Mouse (Mus musculus): Measurements from ENCODE around the gene BC048562. TPM values are rescaled to one million over a fixed set of nuclear protein-coding genes. Genes with fewer than 3 reads are reported as not detected.

BC048562 gene
- polyA plus RNA-seq, 1 experiment from 2014 or later, result not detected

DNA sequence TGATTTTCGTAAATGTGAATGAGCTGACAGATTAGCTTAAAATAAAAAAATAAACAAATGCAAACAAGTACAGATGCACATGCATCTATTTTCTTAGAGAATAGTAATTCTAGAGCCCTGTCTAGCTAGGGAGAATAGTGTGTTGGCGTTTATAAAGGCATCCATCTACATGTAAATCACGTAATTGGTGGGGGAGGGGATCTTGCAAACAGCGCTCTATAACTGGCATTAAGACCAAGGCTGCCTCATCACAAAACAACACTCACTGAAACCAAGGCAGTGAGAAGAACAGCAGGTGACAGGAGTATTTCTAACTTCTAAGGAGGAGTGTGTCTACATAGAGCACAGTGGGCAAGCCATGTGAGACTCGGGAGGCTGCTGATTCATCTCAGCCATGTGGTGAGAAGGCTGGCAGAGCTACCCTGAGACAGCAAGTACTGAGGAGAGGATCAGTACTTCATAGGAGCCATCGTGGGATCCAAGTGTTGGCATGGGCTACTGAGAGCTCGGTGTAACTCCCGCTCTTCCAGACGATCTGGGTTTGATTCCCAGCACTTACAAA is 24.8 kb upstream of the BC048562 start:
- no peak overlapping the region for H3K27ac ChIP-seq
- 70% methylated on average over 9 of the region's 9 CpGs for WGBS (ENCODE audit: insufficient replicate concordance)
- no peak overlapping the region for H3K9ac ChIP-seq
- H3K4me3 ChIP-seq, result no peak overlapping the region
- H3K4me1 ChIP-seq, result no peaks in the 10 kb centered on the region
- H3K4me2 ChIP-seq, result no peak overlapping the region
- H3K27me3 ChIP-seq (replicated peaks), result no peaks in the 10 kb centered on the region
- no peaks in the 10 kb centered on the region for H3K9me3 ChIP-seq (replicated peaks)
- no peak for ATAC-seq
- no peaks in the 10 kb centered on the region for H3K36me3 ChIP-seq

- no peaks in the 10 kb centered on the region for H3K36me3 ChIP-seq
- WGBS (ENCODE audit: insufficient replicate concordance), result 67% methylated on average over 1 of the region's 1 CpGs
- H3K9me3 ChIP-seq (replicated peaks), result no peaks in the 10 kb centered on the region
- H3K27me3 ChIP-seq (replicated peaks), result no peaks in the 10 kb centered on the region
- no peak for ATAC-seq
- no peak overlapping the region for H3K9ac ChIP-seq
- no peak overlapping the region for H3K4me2 ChIP-seq
- no peaks in the 10 kb centered on the region for H3K4me1 ChIP-seq
- H3K4me3 ChIP-seq, result no peak overlapping the region
- H3K27ac ChIP-seq, result no peak overlapping the region
Observed at GRCm38 (mm10) chr9:108412221-108412620, 24.1 kb upstream of the BC048562 start.

DNA sequence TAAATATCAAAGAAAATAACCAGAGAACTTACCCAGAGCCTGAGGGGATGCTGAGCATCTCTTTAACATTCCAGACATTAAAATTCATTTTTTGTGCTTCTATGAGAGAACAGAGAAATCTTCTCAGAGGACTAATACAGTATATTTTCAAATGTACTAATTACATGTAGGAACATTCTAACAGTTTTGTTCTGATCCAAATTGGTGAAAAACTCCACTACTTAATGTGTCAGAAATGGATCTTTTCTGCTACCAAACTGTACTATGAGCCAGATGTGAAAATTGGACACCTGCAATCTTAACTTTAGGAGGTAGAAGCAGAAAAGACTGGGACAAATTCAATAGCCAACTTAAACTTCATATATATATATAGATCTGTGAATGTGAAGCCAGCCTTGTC is 7.9 kb upstream of the BC048562 start, which contains the start of gene Ccdc36:
TSS of gene Ccdc36 (minus strand) at position 101 of the 400 bp plus-strand sequence.
- Histone ChIP-seq H3K27me3 (replicated peaks) (0 out of 2 replicates have a peak, but pooled peaks cover 3% of the 10 kb centered on the region), H3K4me2 (no peak within 1 kb of the TSS), H3K9me3 (replicated peaks) (no peaks in the 10 kb centered on the region), H3K4me1 (peaks cover 7% of the 10 kb centered on the region), H3K9ac (no peak within 1 kb of the TSS), H3K27ac (no peak within 1 kb of the TSS), H3K36me3 (no peaks in the 10 kb centered on the region), H3K4me3 (no peak within 1 kb of the TSS)
- no peak for ATAC-seq

- H3K4me3 ChIP-seq, result peak overlapping the region; percentile 14; the same call in 1 of the 2 replicates
Observed at GRCm38 (mm10) chr9:108431431-108432067, 4.7 kb upstream of the BC048562 start.

DNA sequence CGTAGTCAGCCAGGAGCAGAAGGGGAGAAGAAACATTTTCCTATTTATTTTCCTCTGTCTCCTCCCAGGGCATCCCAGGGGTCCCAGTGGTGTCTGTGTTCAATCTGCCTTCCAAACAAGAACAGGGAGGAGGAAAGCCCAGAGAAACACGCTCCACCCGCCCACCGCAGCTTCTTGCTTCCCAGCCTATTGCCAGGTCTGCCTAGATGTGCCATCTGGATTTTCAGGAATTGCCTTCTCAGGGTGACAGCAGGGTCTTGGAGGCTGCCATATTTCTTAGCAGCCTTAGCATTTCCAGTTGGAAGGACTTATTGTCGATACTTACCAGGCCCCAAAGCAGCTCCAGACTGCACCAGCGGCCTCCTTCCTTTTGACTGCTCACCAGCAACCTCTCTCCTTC is 2.9 kb downstream of the BC048562 start:
- H3K4me3 ChIP-seq, result no peak overlapping the region
- no peak overlapping the region for H3K4me2 ChIP-seq
- ATAC-seq, result no peak
- H3K36me3 ChIP-seq, result no peaks in the 10 kb centered on the region
- 68% methylated on average over 6 of the region's 6 CpGs for WGBS (ENCODE audit: insufficient replicate concordance)
- H3K9me3 ChIP-seq (replicated peaks), result no peaks in the 10 kb centered on the region
- no peak overlapping the region for H3K27ac ChIP-seq
- no peaks in the 10 kb centered on the region for H3K4me1 ChIP-seq
- H3K9ac ChIP-seq, result no peak overlapping the region
- peaks cover 8% of the 10 kb centered on the region; the same call in 1 of the 2 replicates for H3K27me3 ChIP-seq (replicated peaks)

More at GRCm38 (mm10) chr9:108431431-108432067, 4.7 kb upstream of the BC048562 start:
- Histone ChIP-seq H3K9me3 (replicated peaks) (no peaks in the 10 kb centered on the region), H3K9ac (peak overlapping the region; percentile 44; the same call in 1 of the 2 replicates), H3K36me3 (no peaks in the 10 kb centered on the region), H3K27ac (no peak overlapping the region), H3K4me2 (peak overlapping the region; percentile 58), H3K4me1 (peaks cover 7% of the 10 kb centered on the region), H3K27me3 (replicated peaks) (peaks cover 3% of the 10 kb centered on the region; the same call in 1 of the 2 replicates)
- ATAC-seq, result peak; percentile 68
- WGBS (ENCODE audit: insufficient replicate concordance), result 44% methylated on average over 32 of the region's 32 CpGs

- no peak overlapping the region for H3K9ac ChIP-seq
- WGBS (ENCODE audit: insufficient replicate concordance), result 60% methylated on average over 5 of the region's 5 CpGs
- no peak overlapping the region for H3K4me3 ChIP-seq
- no peaks in the 10 kb centered on the region for H3K9me3 ChIP-seq (replicated peaks)
- no peak overlapping the region for H3K27ac ChIP-seq
- no peak overlapping the region for H3K4me2 ChIP-seq
- peaks cover 13% of the 10 kb centered on the region; the same call in 1 of the 2 replicates for H3K27me3 ChIP-seq (replicated peaks)
- no peaks in the 10 kb centered on the region for H3K36me3 ChIP-seq
- no peak for ATAC-seq
- H3K4me1 ChIP-seq, result no peaks in the 10 kb centered on the region
Observed at GRCm38 (mm10) chr9:108440485-108440884, 4.2 kb downstream of the BC048562 start.

- 79% methylated on average over 11 of the region's 11 CpGs for WGBS (ENCODE audit: insufficient replicate concordance)
- H3K4me3 ChIP-seq, result no peak overlapping the region
- H3K4me2 ChIP-seq, result no peak overlapping the region
Observed at GRCm38 (mm10) chr9:108441236-108441919, 5.1 kb downstream of the BC048562 start.

GRCm38 (mm10) chr9:108445125-108445524 is 8.8 kb downstream of the BC048562 start:
- no peak overlapping the region for H3K4me3 ChIP-seq
- no peak for ATAC-seq
- no peak overlapping the region for H3K27ac ChIP-seq
- H3K9ac ChIP-seq, result no peak overlapping the region
- H3K4me2 ChIP-seq, result no peak overlapping the region
- H3K4me1 ChIP-seq, result peaks cover 9% of the 10 kb centered on the region
- no peaks in the 10 kb centered on the region for H3K9me3 ChIP-seq (replicated peaks)
- H3K27me3 ChIP-seq (replicated peaks), result peaks cover 10% of the 10 kb centered on the region; the same call in 1 of the 2 replicates
- 32% methylated on average over 9 of the region's 9 CpGs for WGBS (ENCODE audit: insufficient replicate concordance)
- H3K36me3 ChIP-seq, result peaks cover 17% of the 10 kb centered on the region

More at GRCm38 (mm10) chr9:108441236-108441919, 5.1 kb downstream of the BC048562 start:
- Histone ChIP-seq H3K9ac (no peak overlapping the region), H3K9me3 (replicated peaks) (no peaks in the 10 kb centered on the region), H3K27me3 (replicated peaks) (peaks cover 15% of the 10 kb centered on the region; the same call in 1 of the 2 replicates), H3K36me3 (no peaks in the 10 kb centered on the region), H3K4me1 (no peaks in the 10 kb centered on the region), H3K27ac (no peak overlapping the region)
- no peak for ATAC-seq

GRCm38 (mm10) chr9:108449860-108450259 is 13.6 kb downstream of the BC048562 start:
- Histone ChIP-seq H3K9ac (peak overlapping the region; percentile 50; the same call in 1 of the 2 replicates), H3K4me3 (peak overlapping the region; percentile 68; the same call in 1 of the 2 replicates)

GRCm38 (mm10) chr9:108450292-108451169 is 14.2 kb downstream of the BC048562 start:
- Histone ChIP-seq H3K27me3 (replicated peaks) (peaks cover 2% of the 10 kb centered on the region; the same call in 1 of the 2 replicates), H3K4me1 (peaks cover 54% of the 10 kb centered on the region), H3K36me3 (peaks cover 17% of the 10 kb centered on the region), H3K27ac (peak overlapping the region; percentile 79), H3K4me3 (peak overlapping the region; percentile 68), H3K9ac (peak overlapping the region; percentile 50), H3K4me2 (peak overlapping the region; percentile 98), H3K9me3 (replicated peaks) (no peaks in the 10 kb centered on the region)
- peak; percentile 16; the same call in 1 of the 2 replicates for ATAC-seq
- 65% methylated on average over 21 of the region's 21 CpGs for WGBS (ENCODE audit: insufficient replicate concordance)

More at GRCm38 (mm10) chr9:108449860-108450259, 13.6 kb downstream of the BC048562 start:
- H3K9me3 ChIP-seq (replicated peaks), result no peaks in the 10 kb centered on the region
- H3K4me2 ChIP-seq, result peak overlapping the region; percentile 98
- H3K27ac ChIP-seq, result peak overlapping the region; percentile 79
- H3K36me3 ChIP-seq, result peaks cover 17% of the 10 kb centered on the region
- peaks cover 7% of the 10 kb centered on the region; the same call in 1 of the 2 replicates for H3K27me3 ChIP-seq (replicated peaks)
- 72% methylated on average over 4 of the region's 4 CpGs for WGBS (ENCODE audit: insufficient replicate concordance)
- ATAC-seq, result no peak
- H3K4me1 ChIP-seq, result peaks cover 51% of the 10 kb centered on the region

DNA sequence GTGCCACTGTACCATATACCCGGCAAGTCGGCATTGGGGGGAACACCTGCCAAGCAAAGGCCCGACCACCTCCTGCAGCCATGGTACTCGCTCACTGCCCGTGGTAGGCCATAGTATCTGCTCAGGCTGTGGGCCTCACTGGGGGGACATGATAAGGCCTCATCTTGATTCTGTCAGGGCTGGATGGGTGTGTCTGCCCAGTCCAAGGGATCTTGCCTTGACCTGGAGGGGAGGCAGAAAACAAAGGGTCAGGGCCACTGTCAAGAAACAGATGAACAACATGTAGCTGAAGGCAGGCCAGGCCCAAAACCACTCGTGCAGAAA is 14.8 kb downstream of the BC048562 start:
- Histone ChIP-seq H3K4me3 (peak overlapping the region; percentile 68), H3K4me2 (peak overlapping the region; percentile 98), H3K36me3 (peaks cover 17% of the 10 kb centered on the region), H3K9ac (peak overlapping the region; percentile 50), H3K4me1 (peaks cover 60% of the 10 kb centered on the region), H3K27me3 (replicated peaks) (no peaks in the 10 kb centered on the region), H3K9me3 (replicated peaks) (no peaks in the 10 kb centered on the region), H3K27ac (peak overlapping the region; percentile 79)
- WGBS (ENCODE audit: insufficient replicate concordance), result 45% methylated on average over 6 of the region's 6 CpGs
- ATAC-seq, result peak; percentile 80

Measured in liver, embryonic 12.5 days (tissue).